Mouse (Mus musculus) E14TG2a.4 (cell line): ENCODE measurements at regions not wholly inside any gene's neighbourhood (a gene's known extent, or its start where the extent isn't known, plus 50 kb on each side); places are given as distances from the start of the nearest gene placed in this dataset.

Experiments
- H3K27me3 ChIP-seq: 2 replicates; pipeline ENCODE4 v1.6.1; 2014; ENCODE audit warnings: low read length, control low read depth; ENCODE audit not compliant: insufficient read depth
- H3K36me3 ChIP-seq: 2 replicates; pipeline ENCODE4 v1.6.1; 2014; ENCODE audit warnings: low read length, control low read depth; ENCODE audit not compliant: insufficient read depth
- H3K4me1 ChIP-seq: replicated peaks from 2 replicates; pipeline ENCODE4 v1.6.1; 2014; ENCODE audit warnings: low read depth, low read length, control low read depth
- H3K4me3 ChIP-seq: replicated peaks from 2 replicates; pipeline ENCODE4 v1.5.1; 2014; ENCODE audit warnings: mild to moderate bottlenecking, low read length
- H3K9me3 ChIP-seq: 2 replicates; pipeline ENCODE4 v1.6.1; 2014; ENCODE audit warnings: low read length, control low read depth
- CTCF ChIP-seq: conservative IDR thresholded peaks from 2 replicates; pipeline ENCODE4 v1.5.1; 2014; ENCODE audit warnings: low read length
- NANOG ChIP-seq: IDR thresholded peaks from 2 replicates; pipeline ENCODE4 v1.6.1; 2014; ENCODE audit warnings: borderline replicate concordance, low read length, mixed read lengths
- POU5F1 ChIP-seq: IDR thresholded peaks from 2 replicates; pipeline ENCODE4 v1.6.1; 2014; ENCODE audit warnings: low read length, borderline replicate concordance

DNA sequence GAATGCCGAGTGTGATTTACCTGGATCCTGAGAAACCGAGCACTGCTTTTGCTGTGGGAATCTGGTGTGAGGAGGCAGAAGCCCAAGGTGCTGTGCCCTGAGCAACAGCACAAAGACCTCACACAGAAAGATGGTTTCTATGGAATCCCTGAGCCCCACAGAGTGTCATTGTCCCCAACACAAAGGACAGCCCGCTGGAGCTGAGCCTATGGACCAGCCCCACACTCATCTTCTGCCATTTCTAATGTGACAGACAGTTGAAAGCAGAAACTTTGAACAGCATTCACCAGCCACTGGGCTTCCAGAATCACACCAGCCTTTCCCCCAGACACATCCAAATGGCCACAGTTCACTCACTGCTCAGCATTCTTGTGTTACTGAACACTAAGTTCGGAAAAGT lies 171.5 kb upstream of the A430005L14Rik start:
- Histone ChIP-seq H3K27me3 (peaks cover 24% of the 10 kb centered on the region), H3K9me3 (peaks cover 7% of the 10 kb centered on the region; the same call in 1 of the 2 replicates), H3K4me3 (no peak overlapping the region), H3K4me1 (peaks cover 29% of the 10 kb centered on the region), H3K36me3 (no peaks in the 10 kb centered on the region)
- TF ChIP-seq CTCF (no peak), POU5F1 (no peak), NANOG (no peak)

DNA sequence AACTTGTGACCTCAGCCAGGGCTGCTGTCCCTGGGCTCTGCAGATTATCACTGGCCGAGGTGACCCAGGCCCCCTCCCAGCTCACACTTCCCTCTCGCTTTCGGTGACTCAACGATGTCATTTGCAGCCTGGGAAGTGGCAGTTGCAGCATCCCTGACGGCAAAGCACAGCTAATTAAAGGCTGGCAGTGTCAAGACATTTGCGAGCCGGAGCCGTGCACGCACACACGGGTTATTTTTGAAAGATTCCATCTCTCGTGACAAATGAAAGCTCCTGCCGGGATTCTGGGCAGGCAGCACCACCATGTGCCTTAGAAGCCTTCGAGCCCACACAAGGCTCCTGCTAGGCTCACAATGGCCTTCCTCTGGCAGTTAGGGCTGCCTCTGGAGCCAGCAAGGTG lies 164.7 kb upstream of the A430005L14Rik start:
- TF ChIP-seq POU5F1: no peak
- no peak for TF ChIP-seq NANOG
- TF ChIP-seq CTCF: no peak
- Histone ChIP-seq H3K9me3 (no peaks in the 10 kb centered on the region), H3K4me1 (peaks cover 32% of the 10 kb centered on the region), H3K36me3 (no peaks in the 10 kb centered on the region), H3K4me3 (no peak overlapping the region), H3K27me3 (peaks cover 36% of the 10 kb centered on the region)

DNA sequence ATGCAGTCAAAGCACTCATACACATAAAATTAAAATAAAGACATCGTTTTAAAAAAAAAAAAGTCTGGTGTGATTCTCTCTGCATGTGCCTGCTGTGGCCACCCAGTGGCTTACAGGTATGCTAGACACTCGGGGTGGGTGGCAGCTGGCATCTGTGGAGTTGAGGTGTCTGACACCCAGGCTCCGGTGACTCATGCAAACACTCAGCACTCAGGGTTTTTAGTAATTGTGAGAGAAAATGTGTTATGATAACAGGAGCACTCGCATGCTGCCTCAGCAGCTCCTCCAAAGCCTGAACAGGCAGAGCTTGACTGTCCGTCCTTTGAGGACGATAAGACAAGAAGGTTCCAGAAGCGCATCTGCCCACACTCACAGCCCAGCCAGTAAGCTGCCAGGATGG lies 159.0 kb upstream of the A430005L14Rik start:
- Histone ChIP-seq H3K4me3 (no peak overlapping the region), H3K9me3 (no peaks in the 10 kb centered on the region), H3K27me3 (peaks cover 33% of the 10 kb centered on the region), H3K4me1 (peaks cover 25% of the 10 kb centered on the region), H3K36me3 (no peaks in the 10 kb centered on the region)
- TF ChIP-seq POU5F1: no peak
- no peak for TF ChIP-seq NANOG
- no peak for TF ChIP-seq CTCF

DNA sequence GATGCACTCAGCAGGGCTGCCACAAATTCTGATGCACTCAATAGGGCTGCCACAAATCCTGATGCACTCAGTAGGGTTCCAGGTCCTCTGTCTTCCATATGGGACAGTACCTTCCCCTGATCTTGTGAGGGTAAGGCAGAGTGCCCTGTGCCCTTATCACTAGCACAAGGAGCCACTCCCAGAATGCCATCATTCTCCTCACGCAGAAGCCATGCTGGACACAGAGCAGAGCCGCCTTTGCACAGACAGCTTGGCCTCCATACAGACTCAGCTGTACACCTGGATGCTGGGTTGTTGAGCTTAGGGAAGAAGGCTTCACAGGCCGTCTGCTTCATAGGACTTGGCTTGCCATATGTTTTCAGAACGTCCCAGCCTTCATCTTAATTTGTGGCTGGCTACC lies 151.3 kb upstream of the A430005L14Rik start:
- Histone ChIP-seq H3K9me3 (no peaks in the 10 kb centered on the region), H3K36me3 (no peaks in the 10 kb centered on the region), H3K4me1 (peaks cover 34% of the 10 kb centered on the region), H3K4me3 (no peak overlapping the region), H3K27me3 (peaks cover 53% of the 10 kb centered on the region)
- no peak for TF ChIP-seq CTCF
- TF ChIP-seq NANOG: no peak
- no peak for TF ChIP-seq POU5F1

DNA sequence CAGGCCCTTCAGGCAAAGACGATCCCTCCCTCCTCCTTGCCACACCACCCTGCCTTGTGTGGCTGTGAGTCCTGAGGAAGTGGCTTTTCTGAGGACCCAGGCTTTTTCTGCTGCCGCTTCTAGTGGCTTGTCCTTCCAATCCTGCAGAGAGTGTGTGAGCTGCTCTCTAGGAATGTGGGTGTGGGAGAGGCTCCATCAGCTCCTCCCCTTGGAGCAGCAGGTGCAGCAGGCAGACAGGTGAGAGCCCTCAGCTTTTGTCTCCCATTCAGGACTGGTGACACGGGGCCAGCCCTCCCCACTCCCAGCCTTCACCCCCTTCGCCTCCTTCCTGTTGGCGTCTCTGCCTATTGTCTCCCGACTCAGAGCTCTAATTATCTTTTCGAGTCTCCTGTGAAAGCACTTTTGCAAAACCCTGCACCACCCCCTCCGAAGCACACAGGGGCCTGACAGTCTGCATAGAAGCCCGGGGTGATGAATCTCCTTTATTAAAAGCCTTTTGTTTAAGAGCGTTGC lies 150.8 kb upstream of the A430005L14Rik start:
- TF ChIP-seq POU5F1: no peak
- TF ChIP-seq NANOG: no peak
- no peak for TF ChIP-seq CTCF
- 0 out of 2 replicates have a peak overlapping the region, but pooled peaks have one; percentile 10 for H3K4me3 ChIP-seq
- peaks cover 31% of the 10 kb centered on the region for H3K4me1 ChIP-seq
- H3K36me3 ChIP-seq: no peaks in the 10 kb centered on the region
- no peaks in the 10 kb centered on the region for H3K9me3 ChIP-seq
- peaks cover 48% of the 10 kb centered on the region for H3K27me3 ChIP-seq

DNA sequence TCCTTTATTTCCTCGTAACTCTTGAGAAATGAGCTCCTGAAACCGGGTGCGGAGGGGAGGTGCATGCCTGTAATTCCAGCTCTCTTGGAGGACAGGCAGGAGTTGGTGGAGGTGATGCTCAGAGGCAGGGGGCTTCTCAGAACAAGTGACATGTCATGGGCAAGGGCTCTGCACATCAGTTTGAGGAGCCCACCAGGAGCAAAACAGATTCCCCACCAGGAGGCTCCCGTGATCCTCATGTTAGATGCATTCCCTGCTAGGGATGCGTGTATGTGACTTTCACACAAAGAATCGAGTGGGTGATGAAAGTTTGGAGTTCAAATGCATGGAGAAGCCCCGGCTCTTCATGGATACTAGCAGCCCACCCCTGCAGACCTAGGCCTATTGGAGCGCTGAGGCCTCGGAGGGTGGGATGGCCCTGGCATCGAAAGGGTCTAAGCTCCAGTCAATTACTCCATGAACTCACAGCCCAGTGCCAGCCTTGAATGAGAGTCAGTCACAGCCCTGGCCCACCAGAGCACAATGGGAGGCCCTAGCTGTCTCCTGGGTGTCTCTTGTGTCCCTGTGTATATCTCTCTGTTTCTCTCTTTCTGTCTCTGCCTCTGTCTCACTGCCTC lies 150.1 kb upstream of the A430005L14Rik start:
- Histone ChIP-seq H3K9me3 (no peaks in the 10 kb centered on the region), H3K36me3 (no peaks in the 10 kb centered on the region), H3K4me3 (0 out of 2 replicates have a peak overlapping the region, but pooled peaks have one; percentile 10), H3K4me1 (peaks cover 33% of the 10 kb centered on the region), H3K27me3 (peaks cover 48% of the 10 kb centered on the region)
- TF ChIP-seq POU5F1: no peak
- no peak for TF ChIP-seq NANOG
- TF ChIP-seq CTCF: no peak

DNA sequence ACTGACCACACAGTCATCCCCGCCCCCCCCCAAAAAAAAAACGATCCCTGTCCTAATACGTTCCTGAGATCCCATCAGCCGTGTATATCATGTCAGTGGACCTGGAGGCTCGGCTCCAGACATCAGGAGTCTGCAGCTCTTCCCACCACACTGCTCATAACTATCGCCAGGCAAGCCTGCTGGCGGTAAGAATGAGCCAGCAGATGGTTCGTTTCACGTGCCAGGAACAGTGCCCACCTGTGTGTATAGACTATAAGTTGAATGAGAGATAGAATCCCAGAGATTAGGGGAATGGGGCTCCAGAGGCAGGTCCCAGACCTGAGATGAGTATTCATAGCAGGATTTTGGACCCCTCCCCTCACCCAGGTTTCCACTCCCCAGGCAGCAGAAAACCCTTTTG lies 144.2 kb upstream of the A430005L14Rik start:
- no peaks in the 10 kb centered on the region for H3K9me3 ChIP-seq
- no peak for TF ChIP-seq POU5F1
- TF ChIP-seq CTCF: no peak
- no peak for TF ChIP-seq NANOG
- no peak overlapping the region for H3K4me3 ChIP-seq

DNA sequence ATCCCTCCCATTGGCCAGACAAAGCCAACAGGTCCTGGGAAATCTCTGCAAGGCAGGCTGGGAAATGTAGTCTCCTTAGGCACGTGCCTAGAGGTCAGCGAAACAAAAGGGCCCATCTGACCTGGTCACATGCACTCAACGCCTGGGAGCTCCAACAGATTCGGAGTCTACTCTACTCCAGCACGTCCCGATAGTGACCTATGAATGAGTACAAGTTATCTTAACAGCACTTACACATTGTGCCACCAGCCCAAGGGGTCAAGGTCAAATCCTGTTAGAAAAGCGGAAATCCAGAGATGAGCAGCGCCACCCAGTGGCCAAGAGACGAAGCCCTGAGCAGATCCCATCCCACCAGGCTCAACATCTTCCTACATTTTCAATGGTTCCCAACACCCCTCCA lies 129.1 kb upstream of the A430005L14Rik start:
- TF ChIP-seq CTCF: peak; percentile 78
- TF ChIP-seq POU5F1: no peak
- TF ChIP-seq NANOG: no peak
- H3K4me3 ChIP-seq: peak overlapping the region; percentile 64
- peaks cover 55% of the 10 kb centered on the region for H3K4me1 ChIP-seq
- H3K9me3 ChIP-seq: no peaks in the 10 kb centered on the region
- H3K27me3 ChIP-seq: peaks cover 29% of the 10 kb centered on the region
- H3K36me3 ChIP-seq: no peaks in the 10 kb centered on the region

More for the DNA sequence above, 144.2 kb upstream of the A430005L14Rik start:
- H3K27me3 ChIP-seq: peaks cover 38% of the 10 kb centered on the region
- peaks cover 19% of the 10 kb centered on the region for H3K4me1 ChIP-seq
- H3K36me3 ChIP-seq: no peaks in the 10 kb centered on the region

DNA sequence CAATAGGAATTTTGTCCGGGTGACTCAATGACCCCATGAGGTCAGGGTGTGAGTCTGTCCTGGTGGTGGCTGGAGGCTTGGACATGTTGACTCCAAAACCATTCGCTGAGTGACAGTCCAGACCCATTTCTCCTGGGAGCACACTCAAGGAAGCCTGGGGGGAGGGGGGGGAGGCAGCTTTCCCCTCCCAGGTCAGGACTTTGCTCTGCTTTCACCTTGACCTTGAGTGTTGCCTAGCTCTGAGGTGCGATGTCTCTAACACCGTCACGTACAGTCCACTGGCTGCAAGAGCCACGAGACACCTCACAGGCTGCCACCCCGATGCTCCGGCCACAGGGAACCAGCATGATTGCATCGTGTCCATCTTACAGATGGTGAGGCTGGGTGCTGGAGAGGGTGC lies 127.3 kb upstream of the A430005L14Rik start:
- TF ChIP-seq NANOG (no peak), CTCF (no peak), POU5F1 (no peak)
- Histone ChIP-seq H3K27me3 (peaks cover 44% of the 10 kb centered on the region), H3K4me1 (peaks cover 74% of the 10 kb centered on the region), H3K4me3 (peak overlapping the region; percentile 37), H3K36me3 (no peaks in the 10 kb centered on the region), H3K9me3 (no peaks in the 10 kb centered on the region)
